Mouse (Mus musculus) kidney, adult 2 months (tissue): ENCODE measurements around the gene Cebpg.

Source experiments
- CTCF ChIP-seq: fragments of 200-500 bp; conservative IDR thresholded peaks from 2 replicates; pipeline ENCODE4 v1.5.1; 2011; ENCODE audit warnings: low read depth, mild to moderate bottlenecking, control low read depth, low read length, moderate library complexity, mixed read lengths; ENCODE audit not compliant: insufficient read depth, insufficient read length
- POLR2A ChIP-seq: fragments of 200-500 bp; IDR thresholded peaks from one replicate; pipeline ENCODE4 v1.6.1; 2011; ENCODE audit warnings: low read depth, low read length, control low read depth

DNA sequence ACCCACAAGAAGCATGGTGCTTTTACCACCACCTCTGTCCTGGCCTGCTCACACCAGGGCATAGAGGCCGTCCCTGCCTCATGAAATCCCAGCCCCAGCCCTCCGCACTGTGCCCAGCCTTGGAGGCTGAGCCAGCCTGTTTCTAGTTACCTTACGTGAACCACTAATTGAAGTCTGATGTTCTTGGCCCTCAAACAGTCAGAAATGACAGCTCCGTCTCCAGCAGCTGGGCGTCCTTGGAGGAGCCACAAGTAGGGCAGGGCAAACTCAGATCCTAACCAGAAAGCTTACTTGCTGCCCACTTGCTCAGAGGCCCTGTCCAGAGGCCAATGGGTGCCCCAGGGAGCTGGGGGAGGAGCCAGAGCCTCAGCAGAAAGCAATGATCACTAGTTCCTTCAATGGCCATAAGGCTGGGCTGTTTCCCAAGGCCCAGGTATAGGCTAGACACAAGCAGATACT lies 13.6 kb downstream of the Cebpg start:
- TF ChIP-seq CTCF (no peak), POLR2A (no peak)
